In the genomic region with DNA sequence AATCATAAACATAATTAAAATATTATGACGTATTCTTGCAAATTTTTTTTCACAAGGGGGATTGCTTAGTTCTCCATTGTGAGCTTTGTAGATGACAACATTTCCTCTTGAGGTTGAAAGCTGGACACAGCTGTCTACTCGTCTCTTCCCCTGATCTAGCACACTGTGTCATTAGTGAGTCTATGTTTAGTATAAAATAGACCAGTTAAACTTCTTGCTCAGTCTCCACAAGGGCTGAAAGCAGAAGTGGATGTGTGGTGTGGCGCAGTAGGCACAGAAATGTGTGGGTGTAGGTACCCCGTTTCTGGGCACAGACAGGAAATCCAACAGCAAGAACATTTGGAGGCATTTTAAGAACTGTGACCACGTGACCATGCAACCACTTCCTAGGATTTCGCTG, we compare ENCODE assay signal across 18 mouse cellular contexts. TPM values are rescaled to one million over a fixed set of nuclear protein-coding genes. Genes with fewer than 3 reads are reported as not detected.
DNase-seq lines count a peak whose midpoint lies in the region; ATAC-seq and TF ChIP-seq lines count a peak whose summit lies in the region.
"Had no signal": no experiment of that assay in that cellular context is flagged by ENCODE, and none has a peak within 500 bp of the region (broad histone marks: within the 10 kb centered on the region; RNA-seq: fewer than 3 reads in every experiment).

No protein-coding gene starts in this region.

- H3K4me1 ChIP-seq in stomach, embryonic 14.5 days (ENCODE audit: control insufficient read depth, insufficient read depth, low read length) = no peaks in the 10 kb centered on the region
- no peaks in the 10 kb centered on the region for H3K4me1 ChIP-seq in stomach, postnatal 0 days (replicated peaks; ENCODE audit: control insufficient read depth, insufficient read depth)
- H3K4me1 ChIP-seq in neural tube, embryonic 15.5 days = peaks cover 5% of the 10 kb centered on the region; the same call in 1 of the 2 replicates
- H3K4me1 ChIP-seq: midbrain, embryonic 10.5 days had no signal

- intact Hi-C loops in left cerebral cortex, adult 2 months (cut with DNase I) = no loop called here

- no peaks in the 10 kb centered on the region for H3K27me3 ChIP-seq in stomach, embryonic 14.5 days (ENCODE audit: control insufficient read depth, insufficient read depth, low read length)
- no peaks in the 10 kb centered on the region for H3K27me3 ChIP-seq in stomach, postnatal 0 days (ENCODE audit: control insufficient read depth, insufficient read depth, low read length)
- no peaks in the 10 kb centered on the region for H3K27me3 ChIP-seq in neural tube, embryonic 15.5 days (replicated peaks)

- H3K36me3 ChIP-seq in stomach, embryonic 14.5 days (ENCODE audit: control insufficient read depth, insufficient read depth, low read length) = no peaks in the 10 kb centered on the region
- no peaks in the 10 kb centered on the region for H3K36me3 ChIP-seq in stomach, postnatal 0 days (ENCODE audit: control insufficient read depth, insufficient read depth, low read length)
- H3K36me3 ChIP-seq in neural tube, embryonic 15.5 days = no peaks in the 10 kb centered on the region
- H3K36me3 ChIP-seq: midbrain, embryonic 10.5 days had no signal

- TF ChIP-seq EP300 in stomach, postnatal 0 days (optimal IDR thresholded peaks at IDR 0.05) = no peak

- ATAC-seq in stomach, embryonic 14.5 days (ENCODE audit: insufficient number of reproducible peaks, insufficient read depth, low FRiP score, low read depth) = peak; percentile 23; the same call in 1 of the 2 replicates
- ATAC-seq in stomach, postnatal 0 days (ENCODE audit: low FRiP score, low TSS enrichment) = no peak
- ATAC-seq in neural tube, embryonic 15.5 days (ENCODE audit: low FRiP score) = no peak

- H3K27ac ChIP-seq in left cerebral cortex, adult 2 months = no peak overlapping the region
- H3K27ac ChIP-seq in stomach, embryonic 14.5 days (ENCODE audit: low read length) = no peak overlapping the region
- H3K27ac ChIP-seq in stomach, postnatal 0 days (replicated peaks) = no peak overlapping the region
- H3K27ac ChIP-seq in neural tube, embryonic 15.5 days (replicated peaks) = no peak overlapping the region
- H3K27ac ChIP-seq: midbrain, embryonic 10.5 days had no signal

- H3K4me3 ChIP-seq in left cerebral cortex, adult 2 months = no peak overlapping the region
- H3K4me3 ChIP-seq in stomach, embryonic 14.5 days (ENCODE audit: low read depth, low read length) = no peak overlapping the region
- H3K4me3 ChIP-seq in stomach, postnatal 0 days (ENCODE audit: low read depth, low read length) = no peak overlapping the region
- H3K4me3 ChIP-seq in neural tube, embryonic 15.5 days (replicated peaks) = no peak overlapping the region
- H3K4me3 ChIP-seq: midbrain, embryonic 10.5 days had no signal

- H3K4me2 ChIP-seq in stomach, embryonic 14.5 days (replicated peaks; ENCODE audit: low read depth, low read length) = no peak overlapping the region
- H3K4me2 ChIP-seq in stomach, postnatal 0 days (replicated peaks; ENCODE audit: low read depth) = no peak overlapping the region
- H3K4me2 ChIP-seq in neural tube, embryonic 15.5 days = no peak overlapping the region

- H3K9me3 ChIP-seq in stomach, embryonic 14.5 days (ENCODE audit: control insufficient read depth, low read depth, low read length) = no peaks in the 10 kb centered on the region
- no peaks in the 10 kb centered on the region for H3K9me3 ChIP-seq in stomach, postnatal 0 days (ENCODE audit: control insufficient read depth, low read length)
- no peaks in the 10 kb centered on the region for H3K9me3 ChIP-seq in neural tube, embryonic 15.5 days (replicated peaks)
- H3K9me3 ChIP-seq: midbrain, embryonic 10.5 days had no signal

- 69% methylated on average over 6 of the region's 6 CpGs for WGBS in stomach, embryonic 14.5 days
- 63% methylated on average over 6 of the region's 6 CpGs for WGBS in stomach, postnatal 0 days
- 89% methylated on average over 6 of the region's 6 CpGs for WGBS in neural tube, embryonic 15.5 days

- H3K9ac ChIP-seq in stomach, embryonic 14.5 days (replicated peaks; ENCODE audit: low read depth, low read length) = no peak overlapping the region
- H3K9ac ChIP-seq in stomach, postnatal 0 days (ENCODE audit: low read length) = no peak overlapping the region
- H3K9ac ChIP-seq in neural tube, embryonic 15.5 days (replicated peaks) = no peak overlapping the region

- no peak for TF ChIP-seq CTCF in left cerebral cortex, adult 2 months (IDR thresholded peaks at IDR 0.05)
- no peak for TF ChIP-seq CTCF in stomach, postnatal 0 days (IDR thresholded peaks at IDR 0.05; ENCODE audit: low read depth)

- peak; percentile 26 for DNase-seq in heart, adult 8-10 months (ENCODE audit: low spot score)
- DNase-seq in heart, postnatal 4 days = no peak
- DNase-seq in left cerebral cortex, adult 9 months (ENCODE audit: low spot score in 2 of 2) = peak; percentile 26 to 40
- DNase-seq in left cerebral cortex, adult 2 months (ENCODE audit: extremely low spot score in 1 of 2, low spot score in 2 of 2) = no peak
- DNase-seq in stomach, postnatal 0 days (ENCODE audit: low spot score) = no peak
- no peak for DNase-seq in cerebellum, adult 11 months
- DNase-seq: adrenal gland, adult 2 months; cerebellum, postnatal 25 days; gastrocnemius, postnatal 36 days; kidney, postnatal 25 days had no signal

RNA-seq across cellular contexts. Expression of gene Gm10234, which starts 12.9 kb away (rescaled TPM):
- total RNA-seq in heart, adult 8-10 months (2022) = not detected
- total RNA-seq in heart, postnatal 4 days (2021) = not detected
- total RNA-seq in left cerebral cortex, adult 2 months (2021) = not detected
- polyA plus RNA-seq in stomach, embryonic 14.5 days (2014; fragmentation: Nextera tagmentation; extraction: Ambion mirVana) = not detected in 2 replicates
- not detected in 2 replicates for polyA plus RNA-seq in stomach, postnatal 0 days (2015; fragmentation: Nextera tagmentation; extraction: Ambion mirVana)
- not detected in 2 replicates for polyA plus RNA-seq in neural tube, embryonic 15.5 days (2015; fragmentation: Nextera tagmentation; extraction: Ambion mirVana)
- total RNA-seq: adrenal gland, adult 2 months; gastrocnemius, postnatal 36 days; heart, postnatal 14 days had no signal
- polyA plus RNA-seq: adrenal gland, adult 2 months; embryonic facial prominence, embryonic 11.5 days; limb, embryonic 11.5 days; liver, embryonic 16.5 days; midbrain, embryonic 10.5 days; small intestine, adult 2 months had no signal

Comparison
In these comparisons a context has a peak if more than half of its experiments do, and no peak if none do; other contexts are left out.
1. DNase-seq: peak in heart, adult 8-10 months (single experiment) and left cerebral cortex, adult 9 months (2 of 2); none in heart, postnatal 4 days (single experiment), left cerebral cortex, adult 2 months (0 of 2), stomach, postnatal 0 days (single experiment) and cerebellum, adult 11 months (single experiment).